Mouse (Mus musculus) spleen, adult 2 months (tissue): ENCODE data around the gene Nup98.

Experiments used
- CTCF ChIP-seq: fragments of 200-500 bp; IDR thresholded peaks from 2 replicates; pipeline ENCODE4 v1.5.1; 2011; ENCODE audit warnings: mild to moderate bottlenecking, inconsistent platforms; ENCODE audit not compliant: insufficient read depth, insufficient read length, insufficient replicate concordance; ENCODE audit errors: extremely low read depth
- POLR2A ChIP-seq: fragments of 200-500 bp; IDR thresholded peaks from 2 replicates; pipeline ENCODE4 v1.6.1; 2011; ENCODE audit warnings: low read depth, low read length, inconsistent platforms

GRCm38 (mm10) chr7:102211071-102211470, 1.1 kb upstream of the Nup98 start:
- TF ChIP-seq POLR2A (no peak), CTCF (no peak)
